Mouse (Mus musculus) midbrain, postnatal 0 days (tissue): ENCODE measurements around the gene Mbnl2. TPM values are rescaled to one million over a fixed set of nuclear protein-coding genes. Genes with fewer than 3 reads are reported as not detected.

Experiments used
- ATAC-seq: fragments of 200-750 bp; cut with Nextera tagmentation; 2 replicates; pipeline ENCODE4 v1.8.0; 2017; ENCODE audit warnings: moderate number of reproducible peaks, mild to moderate bottlenecking, moderate TSS enrichment, moderate library complexity; ENCODE audit not compliant: low FRiP score
- DNase-seq: peaks from one replicate; pipeline ENCODE4 v3.0.0-alpha.2; 2015; ENCODE audit warnings: low spot score
- H3K27ac ChIP-seq: fragments of 300-500 bp; sonication (generic); 2 replicates; pipeline ENCODE4 v1.5.1; 2014; ENCODE audit warnings: low read depth, mild to moderate bottlenecking, low read length, mixed read lengths
- H3K27me3 ChIP-seq: fragments of 300-500 bp; sonication (generic); 2 replicates; pipeline ENCODE4 v1.6.1; 2014; ENCODE audit warnings: low read length, control low read depth, mixed read lengths; ENCODE audit not compliant: insufficient read depth
- H3K36me3 ChIP-seq: fragments of 300-500 bp; sonication (generic); 2 replicates; pipeline ENCODE4 v1.6.1; 2014; ENCODE audit warnings: low read length, control low read depth, mixed read lengths; ENCODE audit not compliant: insufficient read depth
- H3K4me1 ChIP-seq: fragments of 300-500 bp; sonication (generic); 2 replicates; pipeline ENCODE4 v1.6.1; 2014; ENCODE audit warnings: mild to moderate bottlenecking, control low read depth, antibody characterized with exemption, low read length, mixed read lengths; ENCODE audit not compliant: insufficient read depth
- H3K4me2 ChIP-seq: fragments of 300-500 bp; sonication (generic); 2 replicates; pipeline ENCODE4 v1.6.1; 2014; ENCODE audit warnings: low read depth, mild to moderate bottlenecking, low read length, mixed read lengths; ENCODE audit not compliant: poor library complexity, severe bottlenecking
- H3K4me3 ChIP-seq: fragments of 300-500 bp; sonication (generic); 2 replicates; pipeline ENCODE4 v1.5.1; 2014; ENCODE audit warnings: low read depth, mild to moderate bottlenecking, low read length, moderate library complexity
- H3K9ac ChIP-seq: fragments of 300-500 bp; sonication (generic); replicated peaks from 2 replicates; pipeline ENCODE4 v1.6.1; 2014; ENCODE audit warnings: mild to moderate bottlenecking, low read length, moderate library complexity, mixed read lengths; ENCODE audit not compliant: poor library complexity, severe bottlenecking
- H3K9me3 ChIP-seq: fragments of 300-500 bp; sonication (generic); 2 replicates; pipeline ENCODE4 v1.6.1; 2016; ENCODE audit warnings: low read length, control low read depth
- CTCF ChIP-seq: IDR thresholded peaks from 2 replicates; pipeline ENCODE4 v1.5.1; 2016; ENCODE audit warnings: antibody characterized with exemption, mild to moderate bottlenecking
- WGBS: fragments of 180-500 bp; shearing (Covaris S2); extraction: QIAGEN DNeasy Blood & Tissue Kit; methylation state at CpG from one replicate; pipeline ENCODE4 v1.1.7; 2014; 5-methylcytosine and 5-hydroxymethylcytosine counted together
- polyA plus RNA-seq: library from polyadenylated mRNA; unstranded; fragments of >200 nt; fragmentation: Nextera tagmentation; extraction: Ambion mirVana; gene quantifications from 2 replicates; pipeline ENCODE4 v1.2.1, GENCODE M21; 2015
- total RNA-seq: library from RNA; depleted of rRNA; stranded (reverse); fragments of >200 nt; gene quantifications from 2 replicates; pipeline ENCODE4 v1.2.3, GENCODE M21; 2014

The Mbnl2 gene
- total and polyA plus RNA-seq, 2 experiments from 2014 or later: 19.5 to 41.4 TPM

- Histone ChIP-seq H3K36me3 (no peaks in the 10 kb centered on the region), H3K4me2 (no peak overlapping the region), H3K27ac (no peak overlapping the region), H3K9ac (no peak overlapping the region), H3K27me3 (no peaks in the 10 kb centered on the region), H3K4me3 (no peak overlapping the region), H3K4me1 (no peaks in the 10 kb centered on the region), H3K9me3 (no peaks in the 10 kb centered on the region)
- TF ChIP-seq CTCF: no peak
- no peak for DNase-seq
- WGBS: 95% methylated on average over 19 of the region's 19 CpGs
- ATAC-seq: no peak
These were observed 49.5 kb downstream of the Mbnl2 start for GRCm38 (mm10) chr14:120324883-120325480.

DNA sequence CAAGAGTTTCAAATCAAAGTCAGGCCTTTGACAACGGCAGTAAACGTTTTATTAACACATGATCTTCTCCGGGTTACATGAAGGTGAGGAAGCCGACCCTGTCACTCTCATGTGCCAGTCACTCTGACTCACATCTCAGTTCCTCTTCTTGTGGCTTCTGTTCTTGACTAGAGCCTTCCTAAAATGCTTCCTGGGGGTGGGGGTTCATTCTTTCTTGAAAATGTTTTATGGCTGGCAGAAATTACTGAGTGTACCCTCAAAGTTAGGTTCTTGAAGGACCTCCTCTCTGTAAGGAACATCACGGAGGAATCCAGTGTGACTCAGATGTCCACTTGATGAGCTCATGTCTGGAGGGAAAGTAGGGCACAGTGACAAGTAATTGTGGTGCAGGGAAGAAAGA is 50.2 kb downstream of the Mbnl2 start:
- Histone ChIP-seq H3K9ac (no peak overlapping the region), H3K4me3 (no peak overlapping the region), H3K27me3 (no peaks in the 10 kb centered on the region), H3K4me2 (no peak overlapping the region), H3K27ac (no peak overlapping the region), H3K36me3 (no peaks in the 10 kb centered on the region), H3K9me3 (no peaks in the 10 kb centered on the region), H3K4me1 (no peaks in the 10 kb centered on the region)
- no peak for TF ChIP-seq CTCF
- DNase-seq: no peak
- no peak for ATAC-seq
- 91% methylated on average over 5 of the region's 5 CpGs for WGBS

DNA sequence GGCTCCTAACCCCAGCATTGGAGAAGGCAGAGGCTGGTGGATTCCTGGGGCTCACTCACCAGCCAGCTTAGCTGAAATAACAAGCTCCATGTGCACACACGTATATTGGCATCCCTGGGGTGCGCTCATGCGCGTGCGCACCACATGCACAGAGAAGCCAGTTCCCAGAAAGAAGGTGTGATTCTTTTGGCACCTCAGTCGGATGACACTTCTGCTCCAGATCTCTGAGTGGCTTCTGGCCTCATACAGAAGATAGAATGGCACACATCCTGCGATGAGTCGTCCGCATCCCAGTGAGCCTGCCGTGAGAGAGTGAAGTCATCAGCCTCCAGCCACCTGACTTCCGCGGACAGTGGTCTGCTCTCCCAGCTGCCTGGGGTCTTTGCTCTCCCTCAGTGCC is 55.0 kb downstream of the Mbnl2 start:
- 72% methylated on average over 12 of the region's 12 CpGs for WGBS
- DNase-seq (peak; percentile 52), ATAC-seq (no peak)
- no peaks in the 10 kb centered on the region for H3K9me3 ChIP-seq
- no peaks in the 10 kb centered on the region for H3K4me1 ChIP-seq
- no peaks in the 10 kb centered on the region for H3K36me3 ChIP-seq
- H3K27ac ChIP-seq: no peak overlapping the region
- H3K27me3 ChIP-seq: no peaks in the 10 kb centered on the region
- H3K9ac ChIP-seq: no peak overlapping the region
- no peak for TF ChIP-seq CTCF
- no peak overlapping the region for H3K4me2 ChIP-seq
- H3K4me3 ChIP-seq: no peak overlapping the region

GRCm38 (mm10) chr14:120330881-120331514 is 55.5 kb downstream of the Mbnl2 start:
- Histone ChIP-seq H3K27ac (no peak overlapping the region), H3K4me1 (no peaks in the 10 kb centered on the region), H3K4me2 (no peak overlapping the region), H3K4me3 (no peak overlapping the region), H3K36me3 (no peaks in the 10 kb centered on the region), H3K9me3 (no peaks in the 10 kb centered on the region), H3K9ac (no peak overlapping the region), H3K27me3 (no peaks in the 10 kb centered on the region)
- DNase-seq: no peak
- no peak for TF ChIP-seq CTCF
- 81% methylated on average over 13 of the region's 13 CpGs for WGBS
- ATAC-seq: no peak

DNA sequence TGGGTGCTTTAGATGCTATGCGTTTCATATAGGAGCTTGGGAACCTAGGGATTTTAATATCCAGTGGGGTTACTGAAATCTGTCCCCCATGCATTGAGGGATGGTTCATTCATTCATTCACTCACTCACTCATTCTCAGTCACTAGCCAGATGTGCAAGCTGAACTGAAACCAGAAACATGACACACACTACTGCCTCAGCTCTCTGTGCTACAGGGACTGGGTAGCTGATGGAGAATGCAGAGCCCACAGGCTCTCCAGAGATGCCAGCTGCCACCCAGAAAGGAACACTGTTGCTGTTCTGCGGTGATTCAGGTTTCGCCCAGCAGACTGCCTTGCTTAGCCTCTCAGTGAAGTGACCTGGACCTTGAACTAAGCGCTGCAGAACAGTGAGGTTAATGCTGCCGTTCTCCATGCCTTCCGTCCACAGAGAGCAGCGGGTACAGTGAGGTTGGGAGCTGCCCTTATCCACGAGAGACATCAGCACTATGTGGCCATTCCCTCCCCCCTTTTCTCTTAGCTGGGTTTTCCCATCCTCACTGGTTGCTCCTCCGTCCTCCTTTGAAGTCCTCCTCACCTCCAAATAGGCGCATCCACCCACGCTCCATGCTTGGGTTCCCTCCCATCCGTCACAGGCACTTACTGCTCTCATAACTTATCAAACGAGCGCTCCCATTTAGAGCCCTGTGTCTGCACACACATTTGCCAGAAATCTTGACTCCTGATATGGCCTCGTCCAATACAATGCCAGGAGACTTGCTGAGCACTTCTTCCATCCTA is 58.2 kb downstream of the Mbnl2 start:
- Histone ChIP-seq H3K9ac (no peak overlapping the region), H3K36me3 (no peaks in the 10 kb centered on the region), H3K4me1 (0 out of 2 replicates have a peak, but pooled peaks cover 3% of the 10 kb centered on the region), H3K27ac (no peak overlapping the region), H3K4me3 (no peak overlapping the region), H3K27me3 (no peaks in the 10 kb centered on the region), H3K9me3 (no peaks in the 10 kb centered on the region), H3K4me2 (no peak overlapping the region)
- ATAC-seq (no peak), DNase-seq (no peak)
- 88% methylated on average over 15 of the region's 15 CpGs for WGBS
- no peak for TF ChIP-seq CTCF

DNA sequence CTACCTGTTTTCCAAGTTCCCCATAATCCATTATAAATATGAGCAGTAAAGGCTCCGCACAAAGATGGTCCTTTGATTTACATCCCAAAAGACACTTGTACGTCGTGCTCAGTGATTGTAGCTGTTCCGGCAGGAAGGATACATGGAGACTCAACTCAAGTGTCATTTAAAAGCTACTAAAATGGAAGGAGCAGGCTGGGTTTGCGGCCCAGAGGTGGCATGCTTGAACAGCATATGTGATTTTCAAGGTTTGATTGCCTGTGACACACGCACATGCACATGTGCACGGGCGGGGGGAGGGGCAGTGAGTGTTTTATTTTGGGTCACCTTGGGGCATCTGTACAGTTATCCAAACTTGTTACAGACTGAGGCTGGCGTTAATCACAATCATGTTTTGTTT is 59.9 kb downstream of the Mbnl2 start:
- H3K36me3 ChIP-seq: no peaks in the 10 kb centered on the region
- H3K4me3 ChIP-seq: no peak overlapping the region
- H3K9ac ChIP-seq: no peak overlapping the region
- no peak for ATAC-seq
- 83% methylated on average over 9 of the region's 9 CpGs for WGBS
- no peak for DNase-seq
- no peak overlapping the region for H3K27ac ChIP-seq
- H3K9me3 ChIP-seq: no peaks in the 10 kb centered on the region
- no peaks in the 10 kb centered on the region for H3K27me3 ChIP-seq
- H3K4me2 ChIP-seq: no peak overlapping the region
- no peak for TF ChIP-seq CTCF
- H3K4me1 ChIP-seq: 0 out of 2 replicates have a peak, but pooled peaks cover 3% of the 10 kb centered on the region
